Mouse (Mus musculus): ENCODE measurements around the gene Mrpl47.

DNA sequence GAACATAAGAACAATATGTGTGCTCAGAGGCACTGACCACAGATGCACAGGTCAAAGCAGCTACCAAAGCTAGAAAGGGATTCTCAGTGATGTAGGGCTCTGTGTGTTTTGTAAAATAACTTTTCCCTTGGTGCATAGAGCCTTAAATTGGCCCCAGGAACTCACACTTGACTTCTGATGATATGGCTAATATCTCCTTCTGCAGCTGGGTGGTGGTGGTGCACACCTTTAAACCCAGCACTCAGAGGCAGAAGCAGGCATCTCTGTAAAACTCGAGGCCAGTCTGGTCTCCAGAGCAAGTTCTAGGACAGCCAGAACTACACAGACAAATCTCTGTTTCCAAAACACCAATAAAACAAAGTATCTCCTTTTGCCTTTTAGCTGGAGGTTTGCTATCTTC is 46.5 kb downstream of the Mrpl47 start:
- TF ChIP-seq GATA1 (IDR thresholded peaks at IDR 0.05; ENCODE audit: low read length) (no peak), TAL1 (IDR thresholded peaks at IDR 0.05; ENCODE audit: low read length) (peak; percentile 62)
